Mouse (Mus musculus) testis, adult 2 months (tissue): ENCODE data around the gene Eif2d. TPM values are rescaled to one million over a fixed set of nuclear protein-coding genes. Genes with fewer than 3 reads are reported as not detected.

Experiments
- H3K27ac ChIP-seq: fragments of 200-500 bp; 2 replicates; pipeline ENCODE4 v1.5.1; 2012; ENCODE audit warnings: low read depth, low read length; ENCODE audit not compliant: control insufficient read depth, insufficient read depth
- H3K27me3 ChIP-seq: fragments of 200-500 bp; 2 replicates; pipeline ENCODE4 v1.6.1; 2012; ENCODE audit warnings: mild to moderate bottlenecking, low read length, moderate library complexity; ENCODE audit not compliant: control insufficient read depth, insufficient read depth
- H3K36me3 ChIP-seq: fragments of 200-500 bp; 2 replicates; pipeline ENCODE4 v1.6.1; 2012; ENCODE audit warnings: mild to moderate bottlenecking, low read length; ENCODE audit not compliant: control insufficient read depth, insufficient read depth
- H3K4me1 ChIP-seq: fragments of 200-500 bp; 2 replicates; pipeline ENCODE4 v1.6.1; 2012; ENCODE audit warnings: low read length; ENCODE audit not compliant: control insufficient read depth, insufficient read depth
- H3K4me3 ChIP-seq: fragments of 200-500 bp; 2 replicates; pipeline ENCODE4 v1.5.1; 2012; ENCODE audit warnings: low read depth, mild to moderate bottlenecking, low read length, moderate library complexity, mixed read lengths; ENCODE audit not compliant: control insufficient read depth
- CTCF ChIP-seq: fragments of 200-500 bp; IDR thresholded peaks from 2 replicates; pipeline ENCODE4 v1.5.1; 2012; ENCODE audit warnings: low read depth, mild to moderate bottlenecking, inconsistent platforms, low read length, moderate library complexity; ENCODE audit not compliant: control insufficient read depth, insufficient read depth, insufficient replicate concordance
- POLR2A ChIP-seq: fragments of 200-500 bp; IDR thresholded peaks from 2 replicates; pipeline ENCODE4 v1.6.1; 2012; ENCODE audit warnings: low read depth, mild to moderate bottlenecking, inconsistent platforms, low read length, moderate library complexity; ENCODE audit not compliant: control insufficient read depth
- polyA plus RNA-seq: library from polyadenylated mRNA; depleted of rRNA; stranded (reverse); fragments of >200 nt; gene quantifications from 2 replicates; pipeline ENCODE4 v1.2.3, GENCODE M21; 2012

Eif2d gene
- polyA plus RNA-seq, 1 experiment, result 18.1 TPM

DNA sequence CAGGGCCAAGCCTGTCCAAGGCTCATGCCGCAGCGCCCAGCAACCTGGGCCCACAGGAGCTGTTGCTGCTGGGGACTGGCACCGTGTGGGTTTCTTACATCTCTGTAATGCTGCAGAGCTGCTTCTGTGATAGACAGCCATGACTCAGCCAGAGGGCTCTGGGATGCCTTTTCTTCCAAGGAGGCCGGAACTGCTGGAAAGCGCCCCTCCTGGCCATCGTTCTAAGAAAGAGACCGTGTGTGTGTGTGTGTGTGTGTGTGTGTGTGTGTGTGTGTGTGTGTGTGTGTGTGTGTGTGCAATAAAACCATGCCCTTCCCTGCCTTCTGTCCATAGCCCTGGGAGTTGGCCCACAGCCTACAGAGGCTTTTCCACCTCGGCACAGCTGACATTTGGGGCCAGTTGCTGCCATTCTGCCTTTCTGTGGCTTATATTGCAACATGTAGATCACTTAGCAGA lies 57.0 kb downstream of the Eif2d start:
- no peaks in the 10 kb centered on the region for H3K27me3 ChIP-seq
- H3K27ac ChIP-seq, result no peak overlapping the region
- no peak overlapping the region for H3K4me3 ChIP-seq
- no peaks in the 10 kb centered on the region for H3K36me3 ChIP-seq
- TF ChIP-seq CTCF, result no peak
- no peak for TF ChIP-seq POLR2A
- no peaks in the 10 kb centered on the region; the same call in 1 of the 2 replicates for H3K4me1 ChIP-seq

DNA sequence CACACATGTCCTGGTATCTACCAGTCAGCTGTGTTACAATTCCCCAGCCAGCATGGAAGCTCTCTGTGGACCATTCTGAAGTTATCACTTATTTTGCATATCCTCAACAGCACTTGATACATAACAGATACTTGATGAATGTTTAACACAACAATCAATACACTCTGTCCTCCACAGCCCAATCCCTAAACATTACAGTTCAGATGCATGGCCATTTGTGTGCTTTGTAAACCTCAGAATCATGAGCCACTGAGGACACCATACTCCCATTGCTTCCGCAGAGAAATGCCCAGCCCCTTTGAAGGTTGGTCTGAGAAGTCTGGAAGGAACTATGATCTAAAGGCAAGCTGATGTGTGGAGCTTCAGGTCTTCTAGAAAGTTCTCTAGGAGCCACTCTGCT lies 58.7 kb downstream of the Eif2d start:
- Histone ChIP-seq H3K4me1 (no peaks in the 10 kb centered on the region; the same call in 1 of the 2 replicates), H3K27ac (no peak overlapping the region), H3K36me3 (no peaks in the 10 kb centered on the region), H3K4me3 (no peak overlapping the region), H3K27me3 (no peaks in the 10 kb centered on the region)
- TF ChIP-seq POLR2A (no peak), CTCF (no peak)

DNA sequence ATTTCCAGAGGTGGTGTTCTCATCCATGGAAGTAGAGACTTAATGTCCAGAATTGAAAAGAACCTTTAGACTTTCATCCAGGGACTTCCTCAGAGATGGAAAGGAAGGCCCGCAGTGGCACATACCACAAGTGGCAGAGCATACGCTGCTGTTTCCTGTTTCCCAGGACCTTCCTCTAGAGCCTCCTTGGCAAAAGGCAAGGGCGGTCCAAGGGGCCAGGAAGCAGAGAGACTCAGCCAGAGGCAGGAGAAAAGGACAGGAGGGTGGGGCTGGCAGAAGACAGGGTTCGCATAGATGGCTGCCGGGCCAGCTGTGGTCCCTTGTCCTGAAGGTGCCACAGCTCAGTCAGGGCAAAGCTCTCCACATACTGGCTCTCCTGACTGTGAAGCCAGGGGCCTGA lies 60.0 kb downstream of the Eif2d start:
- TF ChIP-seq POLR2A, result no peak
- TF ChIP-seq CTCF, result no peak
- no peak overlapping the region for H3K27ac ChIP-seq
- no peak overlapping the region for H3K4me3 ChIP-seq
- no peaks in the 10 kb centered on the region; the same call in 1 of the 2 replicates for H3K4me1 ChIP-seq
- H3K27me3 ChIP-seq, result no peaks in the 10 kb centered on the region
- no peaks in the 10 kb centered on the region for H3K36me3 ChIP-seq

DNA sequence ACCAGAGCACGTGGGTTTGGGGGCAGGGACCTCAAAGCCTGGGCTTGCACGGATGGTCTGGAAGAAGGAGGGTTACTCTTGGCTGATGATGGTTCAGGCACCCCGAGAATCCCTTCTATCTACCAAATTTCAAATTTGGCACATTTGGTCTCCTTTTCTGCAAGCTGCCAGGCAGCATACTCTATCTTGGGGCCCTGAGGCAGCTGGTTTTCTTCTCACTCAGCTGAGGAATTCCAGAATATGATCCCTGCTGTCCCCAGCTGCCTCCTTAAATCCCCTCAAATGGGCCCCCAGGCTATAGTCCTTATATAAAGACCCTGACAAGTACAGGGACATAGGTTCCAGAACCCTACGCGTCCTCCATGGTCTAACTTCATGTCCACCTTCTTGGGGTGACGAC lies 60.4 kb downstream of the Eif2d start:
- Histone ChIP-seq H3K27ac (no peak overlapping the region), H3K36me3 (no peaks in the 10 kb centered on the region), H3K4me1 (no peaks in the 10 kb centered on the region; the same call in 1 of the 2 replicates), H3K4me3 (no peak overlapping the region), H3K27me3 (no peaks in the 10 kb centered on the region)
- TF ChIP-seq POLR2A (no peak), CTCF (no peak)

DNA sequence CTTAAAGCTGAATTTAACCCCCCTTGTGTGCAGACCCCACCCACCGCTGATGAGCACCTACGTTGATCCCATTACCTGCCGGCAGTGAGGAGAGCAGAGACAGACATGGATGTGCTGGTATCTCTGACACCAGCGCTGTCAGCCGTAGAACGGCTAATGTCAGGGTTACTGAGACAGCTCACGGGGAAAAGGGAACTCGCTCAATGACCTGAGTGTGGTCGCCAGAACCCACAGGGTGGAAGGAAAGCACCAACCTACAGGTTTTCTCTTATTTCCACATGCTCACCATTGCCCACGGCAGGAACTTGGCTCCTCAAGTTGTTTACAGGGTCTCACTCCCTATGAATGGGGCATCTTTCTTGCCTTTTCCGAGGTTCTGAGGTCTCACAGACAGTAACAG lies 66.0 kb downstream of the Eif2d start:
- H3K27me3 ChIP-seq, result no peaks in the 10 kb centered on the region
- no peak overlapping the region for H3K4me3 ChIP-seq
- no peak for TF ChIP-seq POLR2A
- TF ChIP-seq CTCF, result no peak
- H3K27ac ChIP-seq, result no peak overlapping the region
- H3K4me1 ChIP-seq, result no peaks in the 10 kb centered on the region
- no peaks in the 10 kb centered on the region for H3K36me3 ChIP-seq

DNA sequence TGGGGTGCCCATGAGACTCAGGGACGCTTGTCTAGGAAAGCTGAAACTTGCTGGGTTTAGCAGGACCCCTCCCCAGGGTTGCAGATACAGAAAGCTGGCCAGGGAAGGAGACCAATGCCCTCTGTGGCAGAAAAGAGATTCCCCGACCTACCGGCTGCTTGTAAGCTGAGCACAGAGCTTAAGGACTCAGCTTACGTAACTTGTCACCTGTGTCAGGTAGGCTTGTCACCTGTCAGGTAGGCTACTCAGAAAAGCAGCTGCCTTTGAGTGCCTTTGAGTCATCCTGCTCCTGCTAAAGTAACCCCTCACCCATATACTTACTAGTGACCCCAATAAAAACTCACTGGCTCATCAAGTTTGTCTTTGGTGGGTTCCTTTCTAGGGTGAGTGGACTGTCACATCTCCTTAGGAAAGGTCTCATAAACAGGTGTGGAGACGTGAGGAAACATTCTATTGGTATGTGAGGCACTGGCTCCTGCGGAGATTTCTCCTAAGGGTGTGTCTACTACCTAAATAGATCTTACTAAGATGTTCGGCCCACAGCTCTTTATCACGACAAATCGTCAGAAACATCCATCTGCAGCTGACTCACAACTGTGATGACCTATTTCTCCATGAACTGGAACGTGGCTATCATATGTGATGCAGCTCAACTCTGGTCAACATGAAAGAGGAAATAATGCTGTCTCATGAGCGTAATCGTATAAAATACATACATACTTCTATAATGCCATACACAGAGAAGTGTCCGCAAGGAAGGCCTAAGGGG lies 69.0 kb downstream of the Eif2d start:
- TF ChIP-seq CTCF (no peak), POLR2A (no peak)
- Histone ChIP-seq H3K4me1 (no peaks in the 10 kb centered on the region), H3K36me3 (no peaks in the 10 kb centered on the region), H3K4me3 (no peak overlapping the region), H3K27ac (no peak overlapping the region), H3K27me3 (no peaks in the 10 kb centered on the region)

DNA sequence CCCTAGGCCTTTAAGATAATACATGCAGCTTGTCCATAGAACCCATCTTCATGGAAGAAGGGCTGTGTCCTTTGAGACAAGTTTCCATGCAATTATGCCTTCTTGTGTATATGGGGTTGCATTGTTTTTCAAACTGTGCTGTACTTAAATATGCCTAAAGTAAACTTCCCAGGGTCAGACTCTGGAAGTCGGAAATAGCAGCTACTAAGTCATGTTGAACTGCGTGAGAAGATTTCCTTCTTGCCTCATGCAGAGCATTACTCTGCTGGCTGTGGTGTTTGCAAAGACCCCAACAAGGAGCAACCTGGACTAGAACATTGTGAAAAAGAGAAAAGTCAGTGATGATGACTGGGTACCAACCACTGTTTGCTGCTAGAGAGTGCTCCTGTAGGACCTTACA lies 70.4 kb downstream of the Eif2d start:
- no peak overlapping the region for H3K27ac ChIP-seq
- no peak overlapping the region for H3K4me3 ChIP-seq
- H3K27me3 ChIP-seq, result no peaks in the 10 kb centered on the region
- no peaks in the 10 kb centered on the region for H3K36me3 ChIP-seq
- H3K4me1 ChIP-seq, result no peaks in the 10 kb centered on the region
- TF ChIP-seq CTCF (no peak), POLR2A (no peak)
